Mouse (Mus musculus): ENCODE data around the gene Eef2k. TPM values are rescaled to one million over a fixed set of nuclear protein-coding genes. Genes with fewer than 3 reads are reported as not detected.

Eef2k gene
- polyA plus RNA-seq, 1 experiment from 2014 or later: 24.0 TPM

DNA sequence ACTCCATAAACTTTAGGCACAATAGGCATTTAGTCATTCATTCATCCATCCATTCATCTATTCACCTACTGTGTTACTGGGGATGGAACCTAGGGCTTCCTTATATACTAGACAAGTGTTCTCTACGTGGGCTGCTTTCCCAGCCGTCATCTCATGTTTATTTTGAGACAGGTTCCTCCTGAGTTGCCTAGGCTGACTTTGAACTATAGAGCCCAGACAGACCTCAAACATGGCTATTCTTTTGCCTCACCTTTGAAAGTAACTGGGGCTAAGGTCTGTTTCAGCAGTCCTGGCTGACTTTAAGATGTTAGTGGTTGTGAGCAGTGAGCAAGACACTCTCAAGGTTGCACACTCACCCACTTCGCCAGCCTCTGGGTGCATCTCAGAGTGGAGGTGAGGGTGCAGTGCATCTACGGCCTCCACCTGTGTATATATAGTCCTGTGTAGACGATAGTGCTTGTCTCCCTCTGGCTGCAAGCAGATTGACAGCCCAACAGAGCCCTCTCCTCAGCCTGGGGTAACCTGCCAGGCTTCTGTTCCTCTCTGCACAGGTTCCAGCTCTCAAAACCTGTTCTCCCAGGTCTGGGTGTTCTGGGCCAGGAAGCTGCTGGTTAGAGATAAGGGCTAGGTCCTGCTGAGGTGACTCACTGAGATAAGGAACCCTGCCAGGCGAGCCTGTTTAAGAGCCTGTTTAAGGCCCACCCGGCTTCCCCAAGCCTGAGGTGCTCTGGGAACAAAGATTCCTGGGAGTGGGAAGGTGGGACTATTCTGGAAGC, 32.3 kb downstream of the Eef2k start:
- WGBS: 79% methylated on average over 7 of the region's 7 CpGs
- Histone ChIP-seq H3K4me1 (no peaks in the 10 kb centered on the region), H3K27me3 (ENCODE audit: low read depth, poor library complexity, severe bottlenecking) (no peaks in the 10 kb centered on the region), H3K9me3 (replicated peaks) (no peaks in the 10 kb centered on the region), H3K4me3 (no peak overlapping the region), H3K27ac (replicated peaks) (no peak overlapping the region), H3K36me3 (peaks cover 2% of the 10 kb centered on the region; the same call in 1 of the 2 replicates)
- no peak for DNase-seq (ENCODE audit: low spot score)

DNA sequence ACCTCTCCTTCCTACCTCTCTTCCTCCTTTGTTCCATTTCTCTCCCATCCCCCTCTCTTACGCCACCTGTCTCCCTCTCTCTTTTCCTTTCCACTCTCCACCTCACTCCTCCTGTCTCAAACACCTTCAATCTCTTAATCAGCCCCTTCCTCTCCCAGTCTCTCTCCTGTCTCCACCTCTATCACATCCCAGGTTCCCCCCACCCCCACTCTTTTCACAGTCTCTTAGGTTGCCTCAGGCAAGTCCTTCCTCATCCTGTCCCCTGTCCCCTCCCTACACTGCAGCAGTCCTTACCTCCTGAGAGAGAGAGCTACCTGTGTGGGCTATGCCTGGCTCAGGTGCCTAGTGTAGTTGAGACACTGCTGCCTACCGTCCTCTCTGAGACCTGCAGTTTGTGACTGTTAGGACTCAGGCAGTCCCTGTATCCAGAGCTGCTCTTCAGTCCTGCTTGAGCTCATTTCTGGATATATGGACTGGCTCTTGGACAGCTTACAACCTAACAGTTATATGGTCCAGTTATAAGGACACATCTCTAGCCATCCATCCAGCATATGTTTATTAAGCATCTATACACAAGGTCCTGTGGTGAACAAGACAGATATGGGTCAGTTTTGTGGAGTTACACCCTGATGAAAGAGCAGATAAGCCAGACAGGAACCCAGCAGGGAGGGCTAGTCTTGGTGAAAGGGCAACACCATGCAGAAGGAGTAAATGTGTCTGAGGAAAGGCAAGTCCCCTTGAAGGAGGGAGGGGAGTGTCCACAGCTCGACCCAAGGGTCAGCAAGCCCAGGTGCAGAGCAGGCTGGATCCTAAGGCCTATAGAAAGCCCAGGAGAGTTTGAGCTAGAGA, 33.1 kb downstream of the Eef2k start:
- Histone ChIP-seq H3K27me3 (ENCODE audit: low read depth, poor library complexity, severe bottlenecking) (no peaks in the 10 kb centered on the region), H3K4me3 (no peak overlapping the region), H3K27ac (replicated peaks) (0 out of 2 replicates have a peak overlapping the region, but pooled peaks have one; percentile 6), H3K36me3 (peaks cover 10% of the 10 kb centered on the region), H3K9me3 (replicated peaks) (no peaks in the 10 kb centered on the region), H3K4me1 (no peaks in the 10 kb centered on the region)
- DNase-seq (ENCODE audit: low spot score): no peak
- WGBS: 65% methylated on average over 3 of the region's 3 CpGs

DNA sequence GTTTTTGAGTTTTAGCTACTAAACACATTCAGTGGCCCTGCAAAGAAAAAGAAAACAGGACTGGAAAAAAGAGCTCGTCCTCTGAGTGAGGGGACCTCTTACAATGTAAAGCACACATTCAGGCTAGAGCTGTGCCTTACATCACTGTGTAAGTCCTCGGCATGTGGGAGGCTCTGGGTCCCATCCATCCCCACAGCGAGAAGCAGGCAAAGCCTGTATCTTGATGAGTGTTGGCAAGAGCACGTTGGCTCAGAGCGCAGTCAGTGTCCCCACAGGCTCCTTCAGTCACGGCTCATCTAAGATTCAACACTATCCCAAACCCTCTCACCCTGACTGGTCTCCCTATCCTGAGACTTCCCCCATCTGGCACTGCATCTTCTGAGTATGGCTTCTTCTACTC, 35.6 kb downstream of the Eef2k start:
- H3K27ac ChIP-seq (replicated peaks): no peak overlapping the region
- DNase-seq (ENCODE audit: low spot score): no peak
- H3K27me3 ChIP-seq (ENCODE audit: low read depth, poor library complexity, severe bottlenecking): no peaks in the 10 kb centered on the region
- no peaks in the 10 kb centered on the region for H3K9me3 ChIP-seq (replicated peaks)
- 78% methylated on average over 6 of the region's 6 CpGs for WGBS
- peaks cover 10% of the 10 kb centered on the region for H3K36me3 ChIP-seq
- H3K4me3 ChIP-seq: no peak overlapping the region
- H3K4me1 ChIP-seq: no peaks in the 10 kb centered on the region

DNA sequence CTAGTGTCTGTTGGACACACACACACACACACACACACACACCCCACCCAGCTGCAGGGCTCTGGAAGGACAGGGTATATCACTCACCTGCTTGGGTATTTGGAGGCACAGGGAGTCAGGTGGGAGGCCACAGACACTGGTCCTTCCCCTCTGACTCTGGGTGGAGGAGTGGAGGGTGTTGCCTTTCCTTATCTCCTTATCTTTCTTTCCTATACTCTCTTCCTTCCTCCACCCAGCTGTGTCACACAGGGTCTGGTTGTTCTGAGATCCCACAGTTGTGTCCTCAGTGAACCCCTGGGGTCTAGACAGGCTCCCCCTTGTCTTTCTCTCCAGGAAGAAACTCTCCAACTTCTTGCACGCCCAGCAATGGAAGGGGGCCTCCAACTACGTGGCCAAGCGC, 37.3 kb downstream of the Eef2k start:
- Histone ChIP-seq H3K27me3 (ENCODE audit: low read depth, poor library complexity, severe bottlenecking) (no peaks in the 10 kb centered on the region), H3K27ac (replicated peaks) (no peak overlapping the region), H3K4me3 (no peak overlapping the region), H3K4me1 (no peaks in the 10 kb centered on the region), H3K9me3 (replicated peaks) (peaks cover 6% of the 10 kb centered on the region; the same call in 1 of the 2 replicates), H3K36me3 (peaks cover 27% of the 10 kb centered on the region)
- 90% methylated on average over 3 of the region's 3 CpGs for WGBS
- DNase-seq (ENCODE audit: low spot score): no peak

DNA sequence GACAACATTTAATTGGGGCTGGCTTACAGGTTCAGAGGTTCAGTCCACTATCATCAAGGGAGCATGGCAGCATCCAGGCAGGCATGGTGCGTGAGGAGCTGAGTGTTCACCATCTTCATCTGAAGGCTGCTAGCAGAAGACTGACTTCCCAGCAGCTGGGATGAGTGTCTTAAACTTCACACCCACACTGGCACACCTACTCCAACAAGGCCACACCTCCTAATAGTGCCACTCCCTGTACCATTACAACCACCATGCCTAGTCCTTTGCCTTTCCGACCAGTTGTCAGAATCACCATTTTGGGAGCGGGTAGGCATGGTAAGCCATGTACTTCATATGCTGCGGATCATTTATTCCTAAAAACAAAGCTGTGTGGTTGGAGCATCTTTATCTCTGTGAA, 38.1 kb downstream of the Eef2k start:
- Histone ChIP-seq H3K9me3 (replicated peaks) (peaks cover 6% of the 10 kb centered on the region; the same call in 1 of the 2 replicates), H3K27me3 (ENCODE audit: low read depth, poor library complexity, severe bottlenecking) (no peaks in the 10 kb centered on the region), H3K36me3 (peaks cover 35% of the 10 kb centered on the region), H3K4me3 (no peak overlapping the region), H3K4me1 (no peaks in the 10 kb centered on the region), H3K27ac (replicated peaks) (no peak overlapping the region)
- 98% methylated on average over 4 of the region's 4 CpGs for whole genome bisulfite sequencing
- DNase-seq (ENCODE audit: low spot score): no peak

DNA sequence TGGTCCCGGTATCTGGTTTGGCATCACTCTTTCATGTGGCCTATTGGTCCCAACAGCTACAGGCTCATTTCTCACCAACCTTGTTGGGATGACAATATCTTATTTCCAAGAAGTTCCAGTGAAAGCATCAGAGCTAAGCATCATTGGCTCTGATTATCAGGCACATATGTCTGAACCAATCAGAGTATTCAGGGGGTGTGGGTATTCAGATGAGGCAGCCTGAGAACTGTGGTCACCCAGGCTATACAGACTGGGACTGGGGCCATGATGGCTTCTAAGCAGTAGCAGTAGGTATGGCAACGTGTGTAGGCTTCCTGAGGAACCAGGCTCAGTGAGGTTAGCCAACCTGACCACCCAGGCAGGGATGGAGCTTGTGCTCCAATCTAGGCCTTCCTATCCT, 38.8 kb downstream of the Eef2k start:
- H3K9me3 ChIP-seq (replicated peaks): peaks cover 6% of the 10 kb centered on the region; the same call in 1 of the 2 replicates
- no peaks in the 10 kb centered on the region for H3K27me3 ChIP-seq (ENCODE audit: low read depth, poor library complexity, severe bottlenecking)
- no peak overlapping the region for H3K27ac ChIP-seq (replicated peaks)
- H3K36me3 ChIP-seq: peaks cover 42% of the 10 kb centered on the region
- H3K4me3 ChIP-seq: no peak overlapping the region
- no peaks in the 10 kb centered on the region for H3K4me1 ChIP-seq
- WGBS: 79% methylated on average over 2 of the region's 2 CpGs
- DNase-seq (ENCODE audit: low spot score): no peak

DNA sequence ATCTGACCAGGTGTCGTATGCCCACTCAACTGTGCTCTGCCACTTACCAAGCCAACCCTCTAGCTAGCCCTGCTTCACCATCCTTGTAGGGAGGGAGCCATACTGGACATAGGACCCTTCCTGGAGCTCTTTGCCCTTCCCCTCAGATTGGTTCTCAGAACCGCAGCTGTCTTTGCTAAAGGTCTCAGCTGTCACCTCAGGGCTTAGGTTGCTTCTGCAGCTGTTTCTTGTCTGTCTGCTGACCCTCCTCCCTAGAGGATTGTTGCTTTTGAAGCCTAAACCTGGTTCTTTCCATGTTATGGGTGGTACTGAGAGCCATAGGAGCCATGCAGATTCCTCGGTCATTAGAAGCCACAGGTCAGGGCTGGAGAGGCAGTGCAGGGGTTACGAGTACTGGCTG, 40.0 kb downstream of the Eef2k start:
- Histone ChIP-seq H3K27me3 (ENCODE audit: low read depth, poor library complexity, severe bottlenecking) (no peaks in the 10 kb centered on the region), H3K27ac (replicated peaks) (no peak overlapping the region), H3K36me3 (peaks cover 54% of the 10 kb centered on the region), H3K4me3 (no peak overlapping the region), H3K4me1 (no peaks in the 10 kb centered on the region), H3K9me3 (replicated peaks) (peaks cover 6% of the 10 kb centered on the region; the same call in 1 of the 2 replicates)
- no peak for DNase-seq (ENCODE audit: low spot score)
- 84% methylated on average over 4 of the region's 4 CpGs for WGBS

DNA sequence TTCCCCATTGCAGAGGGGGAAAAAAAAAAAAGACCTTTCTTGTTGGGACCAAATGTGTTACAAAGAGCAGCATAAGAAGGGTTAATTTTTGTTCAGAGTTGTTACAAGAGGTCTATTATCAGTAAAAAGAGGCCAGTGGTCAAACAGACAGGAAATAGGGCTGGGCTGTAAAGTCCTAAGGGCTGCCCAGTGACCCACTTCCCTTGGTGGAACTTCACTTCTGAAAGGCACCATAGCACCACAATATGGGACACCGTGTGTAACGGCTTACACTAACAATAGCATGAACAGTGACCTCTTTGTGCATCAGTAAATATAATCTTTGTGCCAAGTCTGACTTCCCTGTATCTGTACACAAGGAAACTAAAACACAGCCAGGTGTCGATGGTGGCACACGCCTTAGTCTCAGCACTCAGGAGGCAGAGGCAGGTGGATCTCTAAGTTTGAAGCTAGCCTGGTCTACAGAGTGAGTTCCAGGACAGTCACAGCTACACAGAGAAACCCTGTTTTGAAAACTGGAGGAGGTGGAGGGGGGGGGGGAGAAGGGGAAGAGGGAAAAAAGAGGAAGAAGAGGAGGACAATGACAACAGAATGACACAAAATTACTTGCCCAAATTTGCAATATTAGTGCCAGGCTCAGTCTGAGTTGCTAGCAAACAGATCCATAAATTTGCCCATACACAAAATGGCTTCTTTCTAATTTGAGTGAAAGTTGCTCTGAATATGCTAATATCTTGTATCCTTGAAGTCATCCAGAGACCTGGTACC, 41.1 kb downstream of the Eef2k start:
- H3K36me3 ChIP-seq: peaks cover 55% of the 10 kb centered on the region
- DNase-seq (ENCODE audit: low spot score): no peak
- H3K4me3 ChIP-seq: no peak overlapping the region
- 92% methylated on average over 4 of the region's 4 CpGs for WGBS
- H3K4me1 ChIP-seq: no peaks in the 10 kb centered on the region
- H3K27me3 ChIP-seq (ENCODE audit: low read depth, poor library complexity, severe bottlenecking): no peaks in the 10 kb centered on the region
- H3K9me3 ChIP-seq (replicated peaks): peaks cover 6% of the 10 kb centered on the region; the same call in 1 of the 2 replicates
- no peak overlapping the region for H3K27ac ChIP-seq (replicated peaks)

DNA sequence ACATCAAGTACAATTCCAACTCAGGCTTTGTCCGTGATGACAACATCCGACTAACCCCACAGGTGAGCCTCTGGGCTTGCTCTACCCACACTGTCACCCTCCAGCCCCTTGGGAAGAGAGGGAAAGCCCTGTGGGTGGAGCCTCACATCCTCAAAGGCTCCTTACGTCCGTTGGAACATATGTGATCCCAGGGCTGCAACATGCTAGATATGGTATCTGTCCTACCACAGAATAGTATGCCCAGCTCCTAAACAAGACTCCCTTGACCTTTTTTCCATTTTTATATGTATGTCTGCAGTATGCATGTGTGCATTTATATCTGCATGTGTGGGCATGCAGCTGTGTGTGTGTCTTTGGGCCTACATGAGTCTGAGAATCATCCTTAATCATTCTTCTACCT, 42.1 kb downstream of the Eef2k start:
- Histone ChIP-seq H3K36me3 (peaks cover 62% of the 10 kb centered on the region), H3K27ac (replicated peaks) (no peak overlapping the region), H3K4me3 (no peak overlapping the region), H3K9me3 (replicated peaks) (peaks cover 6% of the 10 kb centered on the region; the same call in 1 of the 2 replicates), H3K4me1 (no peaks in the 10 kb centered on the region), H3K27me3 (ENCODE audit: low read depth, poor library complexity, severe bottlenecking) (no peaks in the 10 kb centered on the region)
- WGBS: 95% methylated on average over 4 of the region's 4 CpGs
- DNase-seq (ENCODE audit: low spot score): no peak

DNA sequence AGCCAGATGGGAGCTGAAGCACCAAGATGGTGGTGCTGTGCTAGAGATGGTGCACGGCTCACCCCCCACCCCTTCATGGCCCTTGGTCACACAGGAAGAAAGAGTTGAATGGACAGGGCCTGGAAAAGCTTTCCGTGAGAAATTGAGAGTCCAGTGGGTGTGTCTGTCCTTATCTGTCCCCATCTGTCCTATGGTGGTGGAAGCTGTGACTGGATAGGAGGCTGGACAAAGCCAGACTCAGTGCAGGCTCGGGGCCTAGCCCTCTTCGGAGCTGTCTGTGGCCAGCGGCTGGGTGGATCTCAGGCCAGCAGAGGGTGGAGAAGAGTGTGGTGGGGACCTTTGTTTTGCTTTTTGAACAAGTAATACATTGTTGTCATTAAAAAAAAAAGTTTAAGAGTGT, 50.5 kb downstream of the Eef2k start:
- 0 out of 2 replicates have a peak overlapping the region, but pooled peaks have one; percentile 33 for H3K27ac ChIP-seq (replicated peaks)
- 87% methylated on average over 5 of the region's 5 CpGs for WGBS
- H3K9me3 ChIP-seq (replicated peaks): no peaks in the 10 kb centered on the region
- peaks cover 20% of the 10 kb centered on the region for H3K36me3 ChIP-seq
- DNase-seq (ENCODE audit: low spot score): no peak
- no peaks in the 10 kb centered on the region for H3K4me1 ChIP-seq
- H3K4me3 ChIP-seq: no peak overlapping the region
- no peaks in the 10 kb centered on the region for H3K27me3 ChIP-seq (ENCODE audit: low read depth, poor library complexity, severe bottlenecking)

DNA sequence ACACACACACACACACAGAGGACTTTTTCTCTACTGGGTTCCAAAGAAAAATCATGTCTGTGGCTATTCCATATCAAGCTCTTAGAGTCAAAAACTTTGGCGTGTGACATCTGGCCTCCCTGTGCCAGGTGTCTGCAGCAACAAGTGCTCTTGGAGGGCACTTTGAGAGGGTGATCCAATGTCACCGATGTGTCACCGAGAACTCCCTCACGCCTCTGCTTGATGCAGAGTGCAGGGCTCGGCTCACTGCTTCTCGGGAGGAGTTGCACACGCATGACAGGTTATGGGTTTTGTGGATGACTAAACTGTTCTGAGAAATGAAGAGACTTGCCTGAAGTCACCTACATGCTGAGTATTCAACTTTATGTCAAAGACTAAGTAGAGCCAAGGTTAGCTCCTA, 54.4 kb downstream of the Eef2k start:
- H3K4me3 ChIP-seq: no peak overlapping the region
- H3K9me3 ChIP-seq (replicated peaks): no peaks in the 10 kb centered on the region
- no peaks in the 10 kb centered on the region for H3K27me3 ChIP-seq (ENCODE audit: low read depth, poor library complexity, severe bottlenecking)
- H3K4me1 ChIP-seq: peaks cover 9% of the 10 kb centered on the region
- DNase-seq (ENCODE audit: low spot score): no peak
- H3K27ac ChIP-seq (replicated peaks): no peak overlapping the region
- H3K36me3 ChIP-seq: peaks cover 15% of the 10 kb centered on the region
- WGBS: 94% methylated on average over 7 of the region's 7 CpGs

DNA sequence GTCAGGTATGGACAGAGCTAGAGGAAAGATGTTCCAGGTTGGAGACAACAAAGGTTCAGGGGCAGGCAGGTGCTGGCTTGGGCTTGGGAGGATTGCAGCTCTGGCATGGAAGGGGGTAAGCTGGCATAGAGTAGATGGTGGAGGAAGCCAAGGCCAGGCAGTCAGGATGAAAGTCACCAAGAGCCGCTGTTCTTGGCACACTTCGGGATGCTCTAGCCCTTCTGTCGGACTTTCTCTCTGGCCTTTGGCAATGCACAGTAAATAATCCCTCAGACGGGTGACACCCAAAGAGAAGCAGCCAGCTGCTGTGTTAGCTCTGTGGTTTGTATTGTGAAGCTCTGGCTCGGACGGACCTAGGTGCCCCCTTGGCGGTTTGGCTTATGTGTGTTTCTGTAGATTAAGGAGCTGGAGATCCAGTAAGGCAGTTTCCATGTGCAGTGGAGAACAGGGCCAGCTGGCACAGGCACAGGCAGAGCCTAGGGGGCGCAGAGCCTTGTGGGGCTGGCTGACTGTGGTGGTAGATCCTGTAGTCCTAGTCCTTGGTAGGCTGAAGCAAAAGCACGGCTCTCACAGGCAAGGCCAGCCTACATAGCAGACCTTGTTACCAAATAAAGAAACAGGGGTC, 55.2 kb downstream of the Eef2k start:
- H3K27ac ChIP-seq (replicated peaks): peak overlapping the region; percentile 17; the same call in 1 of the 2 replicates
- peaks cover 13% of the 10 kb centered on the region for H3K36me3 ChIP-seq
- no peaks in the 10 kb centered on the region for H3K9me3 ChIP-seq (replicated peaks)
- 91% methylated on average over 9 of the region's 9 CpGs for WGBS
- H3K4me3 ChIP-seq: no peak overlapping the region
- H3K27me3 ChIP-seq (ENCODE audit: low read depth, poor library complexity, severe bottlenecking): no peaks in the 10 kb centered on the region
- DNase-seq (ENCODE audit: low spot score): no peak
- H3K4me1 ChIP-seq: peaks cover 12% of the 10 kb centered on the region

Measured in midbrain, embryonic 10.5 days (tissue).